Mouse (Mus musculus) cerebellum, postnatal 10 days (tissue): ENCODE measurements around the gene 2510002D24Rik.
"Not testable (repeated sequence)": the region's sequence is repeated elsewhere in the genome, so short reads cannot be mapped to it uniquely, and the experiment has no call there.

ENCODE experiments used
- DNase-seq, 2 experiments: peaks; one replicate each; pipeline ENCODE4 v3.0.0; 2021; ENCODE audit warnings: mixed read lengths in 2 of 2

2510002D24Rik gene

GRCm38 (mm10) chr16:18836468-18837208 lies at the start of gene 2510002D24Rik, which contains the start of gene Gm28539:
2510002D24Rik (plus strand) TSS chr16:18836578.
Gm28539 (plus strand) TSS chr16:18836584.
- peak; percentile 98 to 99 for DNase-seq

- DNase-seq: peak in 1 of 2 experiments; percentile 32
Measured at GRCm38 (mm10) chr16:18786652-18787051, 49.7 kb upstream of the 2510002D24Rik start.

- DNase-seq: no peak
Measured at GRCm38 (mm10) chr16:18788627-18789406, 47.6 kb upstream of the 2510002D24Rik start.

GRCm38 (mm10) chr16:18795223-18795899 lies 41.0 kb upstream of the 2510002D24Rik start:
- no peak for DNase-seq

GRCm38 (mm10) chr16:18796645-18797044 lies 39.7 kb upstream of the 2510002D24Rik start:
- DNase-seq: no peak

- no peak for DNase-seq
Measured at GRCm38 (mm10) chr16:18798151-18798550, 38.2 kb upstream of the 2510002D24Rik start.

- peak; percentile 76 for DNase-seq
Measured at GRCm38 (mm10) chr16:18798841-18799240, 37.5 kb upstream of the 2510002D24Rik start.

- no peak for DNase-seq
Measured at GRCm38 (mm10) chr16:18805746-18806145, 30.6 kb upstream of the 2510002D24Rik start.

GRCm38 (mm10) chr16:18809001-18809400 lies 27.4 kb upstream of the 2510002D24Rik start:
- DNase-seq: no peak

GRCm38 (mm10) chr16:18811032-18811431 lies 25.3 kb upstream of the 2510002D24Rik start:
- peak; percentile 53 to 56 for DNase-seq

GRCm38 (mm10) chr16:18811468-18812384 lies 24.7 kb upstream of the 2510002D24Rik start, which contains the start of the genes Ufd1 and Cdc45:
Ufd1 (plus strand) TSS chr16:18811779.
Cdc45 (minus strand) TSS chr16:18811987.
- DNase-seq: peak; percentile 93 to 94

- DNase-seq: no peak
Measured at GRCm38 (mm10) chr16:18812385-18812910, 23.9 kb upstream of the 2510002D24Rik start.

- DNase-seq: no peak
Measured at GRCm38 (mm10) chr16:18822356-18822755, 14.0 kb upstream of the 2510002D24Rik start.

- no peak for DNase-seq
Measured at GRCm38 (mm10) chr16:18822925-18823324, 13.5 kb upstream of the 2510002D24Rik start.

- no peak for DNase-seq
Measured at GRCm38 (mm10) chr16:18828630-18829029, 7.7 kb upstream of the 2510002D24Rik start.

GRCm38 (mm10) chr16:18829102-18829501 lies 7.3 kb upstream of the 2510002D24Rik start:
- no peak for DNase-seq

GRCm38 (mm10) chr16:18833486-18833885 lies 2.9 kb upstream of the 2510002D24Rik start:
- DNase-seq: no peak

GRCm38 (mm10) chr16:18836073-18836467 lies 308 bp upstream of the 2510002D24Rik start:
- DNase-seq: no peak

GRCm38 (mm10) chr16:18838346-18838745 lies 2.0 kb downstream of the 2510002D24Rik start:
- DNase-seq: no peak

- DNase-seq: no peak
Measured at GRCm38 (mm10) chr16:18846301-18846820, 10.0 kb downstream of the 2510002D24Rik start.

- not testable (repeated sequence) for DNase-seq
Measured at GRCm38 (mm10) chr16:18849521-18850190, 13.3 kb downstream of the 2510002D24Rik start.
